Mouse (Mus musculus): ENCODE measurements at regions not wholly inside any gene's neighbourhood (a gene's known extent, or its start where the extent isn't known, plus 50 kb on each side); places are given as distances from the start of the nearest gene placed in this dataset.

DNA sequence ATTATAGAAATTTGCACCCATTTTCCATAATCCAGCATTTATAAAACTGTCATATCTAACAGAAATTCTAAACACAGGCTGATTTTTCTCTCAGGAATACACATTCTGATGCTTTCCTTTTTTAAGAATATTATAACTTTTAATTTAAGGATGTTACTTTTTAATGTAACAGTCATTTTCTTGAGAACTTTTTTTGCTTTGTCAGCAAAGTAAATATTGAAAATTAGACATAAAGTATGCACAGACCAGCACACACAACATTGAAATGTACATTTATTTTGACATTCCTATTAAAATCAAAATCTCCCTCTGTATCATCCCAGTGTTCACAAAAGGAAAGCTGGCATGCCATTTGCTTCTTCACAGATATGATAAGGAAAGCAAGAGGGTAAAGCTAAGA is 337.0 kb downstream of the Foxa2 start:
- DNase-seq (ENCODE audit: inconsistent age in 2 of 2, low spot score in 1 of 2) = no peak

- DNase-seq (ENCODE audit: inconsistent age in 2 of 2, low spot score in 1 of 2) = no peak
Observed at GRCm38 (mm10) chr2:147707156-147707555, 339.6 kb downstream of the Foxa2 start.

- DNase-seq (ENCODE audit: inconsistent age in 2 of 2, low spot score in 1 of 2) = no peak
Observed at GRCm38 (mm10) chr2:147703981-147704380, 342.3 kb downstream of the Pax1 start.

DNA sequence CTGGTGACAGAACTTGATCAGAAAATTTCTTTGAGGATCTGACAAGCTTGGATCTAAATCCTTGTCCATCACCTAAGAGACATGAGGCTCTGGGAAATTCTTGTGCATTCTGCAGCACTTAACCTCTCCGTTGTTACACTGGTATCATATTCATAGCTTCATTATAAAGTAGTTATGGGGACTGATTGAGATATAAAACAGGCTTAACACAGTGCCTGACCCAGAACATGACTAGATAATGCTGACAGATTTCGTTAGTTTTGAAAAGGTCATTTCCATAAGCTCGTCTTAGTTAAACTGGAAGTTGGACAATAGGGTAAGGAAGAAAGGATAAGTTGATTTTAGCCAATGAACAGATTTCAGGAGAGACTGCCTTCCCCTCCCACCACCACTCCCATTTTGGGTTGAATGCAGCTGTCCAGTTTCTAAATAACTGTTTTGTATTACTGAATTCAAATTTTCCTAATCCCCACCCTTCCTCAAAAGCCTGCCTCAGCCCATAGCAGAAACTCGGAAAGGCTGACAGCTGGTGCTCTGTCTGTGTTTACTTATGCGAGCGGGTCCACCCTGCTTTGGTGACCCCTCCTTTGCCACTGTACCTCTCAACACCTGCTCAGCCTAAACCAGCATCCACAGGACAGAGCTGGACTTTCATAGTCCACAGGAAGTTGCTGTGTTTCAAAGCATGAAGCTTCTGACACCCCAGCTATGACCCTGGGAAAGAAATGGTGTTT is 340.8 kb downstream of the Pax1 start:
- no peak for DNase-seq (ENCODE audit: inconsistent age in 2 of 2, low spot score in 1 of 2)

DNA sequence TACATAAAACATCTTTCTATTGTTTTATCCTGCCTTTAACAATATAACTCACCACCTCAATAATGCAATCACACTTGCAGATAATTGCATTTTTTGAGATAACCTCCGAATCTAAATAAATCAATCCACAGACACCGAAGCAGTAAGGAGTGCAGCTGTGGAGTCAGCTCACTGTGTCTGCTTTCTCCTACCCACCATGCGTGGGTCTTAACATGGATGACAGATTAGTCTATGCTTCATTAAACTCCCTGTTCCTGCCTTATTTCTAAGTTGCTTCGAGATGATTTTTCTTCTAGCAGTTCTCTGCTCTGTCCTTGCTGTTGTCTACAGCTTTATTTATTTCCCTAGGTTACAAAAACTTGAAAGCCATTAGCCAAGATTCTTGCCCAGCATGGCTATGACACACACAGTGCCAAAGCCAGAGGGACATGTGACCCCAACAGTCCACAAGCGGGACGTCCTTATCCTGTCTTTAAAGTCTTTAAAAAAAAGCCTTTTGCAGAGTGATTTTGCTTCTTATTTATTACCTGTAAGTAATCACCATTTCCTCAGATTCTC is 337.9 kb downstream of the Pax1 start:
- DNase-seq (ENCODE audit: inconsistent age in 2 of 2, low spot score in 1 of 2) = peak in 1 of 2 experiments; percentile 53

DNA sequence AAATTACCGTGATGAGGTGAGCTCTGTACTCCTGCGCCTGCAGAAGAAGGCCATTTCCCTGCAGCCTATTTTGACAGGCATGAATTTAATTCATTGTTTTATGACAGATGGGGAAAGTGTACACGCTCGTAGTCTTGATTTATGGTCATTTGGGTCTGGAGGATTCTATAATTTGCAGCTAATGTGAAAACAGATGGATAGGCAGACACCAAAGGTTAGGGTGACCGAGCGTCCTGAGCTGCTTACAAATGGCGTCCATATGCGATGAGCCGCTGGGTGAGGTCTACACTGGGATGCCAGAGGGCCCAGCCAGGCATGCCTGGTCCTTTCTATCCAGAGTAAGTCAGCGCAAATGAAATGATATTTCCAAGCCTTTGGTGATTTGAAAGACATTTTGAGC is 330.2 kb downstream of the Pax1 start:
- DNase-seq (ENCODE audit: inconsistent age in 2 of 2, low spot score in 1 of 2) = no peak

DNA sequence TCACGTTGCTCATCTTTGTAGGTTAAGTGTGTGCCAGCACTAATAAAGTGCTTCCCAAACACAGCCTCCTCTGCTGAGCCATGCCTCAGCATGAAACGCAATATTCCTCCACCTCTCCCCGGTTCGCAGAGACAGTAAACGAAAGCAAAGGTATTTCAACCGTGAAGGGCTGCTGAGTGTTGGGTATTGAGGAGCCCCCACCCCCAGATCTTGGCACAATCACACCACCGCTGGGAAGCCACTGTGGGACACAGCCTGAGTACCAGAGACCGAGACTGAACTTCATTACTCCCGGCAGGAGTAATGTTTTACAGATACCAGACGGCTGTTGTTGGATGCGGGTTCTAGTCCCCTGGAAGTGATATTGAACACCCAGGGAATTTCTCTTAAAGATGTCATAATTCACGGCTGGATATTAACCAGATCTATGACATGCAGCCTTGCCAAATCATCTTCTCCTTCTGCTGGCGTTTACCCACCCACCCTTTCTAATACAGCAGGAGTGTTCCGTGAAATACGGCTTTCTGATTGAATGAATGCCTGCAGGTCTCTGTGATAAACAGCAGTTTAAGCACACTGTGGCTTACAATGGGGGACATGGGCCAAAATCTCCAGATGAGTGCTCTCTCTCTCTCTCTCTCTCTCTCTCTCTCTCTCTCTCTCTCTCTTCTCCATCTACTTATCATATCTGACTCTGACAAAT is 328.9 kb downstream of the Pax1 start:
- DNase-seq (ENCODE audit: inconsistent age in 2 of 2, low spot score in 1 of 2) = no peak

DNA sequence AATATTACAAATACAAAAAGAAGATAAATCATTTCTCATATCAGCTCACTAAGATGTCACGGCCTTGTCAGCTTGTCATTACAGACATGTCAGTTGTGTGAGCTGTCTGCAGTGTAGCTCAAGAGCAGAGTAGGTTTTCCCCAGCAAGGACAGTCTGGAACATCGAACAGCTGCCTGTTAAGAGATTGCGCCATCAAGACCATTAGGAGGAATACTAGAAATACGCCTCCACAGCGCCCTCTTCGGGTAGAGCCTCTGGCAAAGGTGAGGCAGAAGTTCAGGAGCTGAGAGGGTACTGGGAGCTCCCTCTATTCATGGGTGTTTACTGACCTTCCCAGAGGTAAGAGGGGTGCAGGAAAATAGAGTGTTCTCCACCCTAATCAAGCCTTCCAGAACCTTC is 327.0 kb downstream of the Pax1 start:
- DNase-seq (ENCODE audit: inconsistent age in 2 of 2, low spot score in 1 of 2) = peak; percentile 14 to 82

DNA sequence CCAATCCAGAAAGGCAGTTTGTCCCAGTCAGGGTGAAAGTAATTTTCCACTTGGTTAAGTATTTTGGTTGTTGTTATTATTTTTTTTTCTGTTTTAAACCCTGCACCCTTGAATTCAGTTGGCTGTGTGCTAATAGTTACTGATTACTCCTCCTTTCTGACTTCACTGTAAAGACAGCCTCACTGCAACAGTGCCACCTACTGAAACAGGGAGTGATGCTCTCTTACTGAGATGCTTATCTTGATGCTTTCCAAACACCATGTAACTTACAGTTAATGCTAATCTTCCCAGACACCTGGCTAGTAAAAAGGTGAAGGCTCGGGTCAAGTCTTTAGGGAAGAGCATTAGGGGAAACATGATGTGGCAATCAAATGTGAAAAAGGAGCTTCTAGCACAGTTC is 294.9 kb downstream of the Pax1 start:
- DNase-seq (ENCODE audit: inconsistent age in 2 of 2, low spot score in 1 of 2) = peak in 1 of 2 experiments; percentile 42

- no peak for DNase-seq (ENCODE audit: inconsistent age in 2 of 2, low spot score in 1 of 2)
Observed at GRCm38 (mm10) chr2:147650229-147650628, 288.5 kb downstream of the Pax1 start.

GRCm38 (mm10) chr2:147647972-147648371 is 286.2 kb downstream of the Pax1 start:
- no peak for DNase-seq (ENCODE audit: inconsistent age in 2 of 2, low spot score in 1 of 2)

- no peak for DNase-seq (ENCODE audit: inconsistent age in 2 of 2, low spot score in 1 of 2)
Observed at GRCm38 (mm10) chr2:147647506-147647905, 285.8 kb downstream of the Pax1 start.

DNA sequence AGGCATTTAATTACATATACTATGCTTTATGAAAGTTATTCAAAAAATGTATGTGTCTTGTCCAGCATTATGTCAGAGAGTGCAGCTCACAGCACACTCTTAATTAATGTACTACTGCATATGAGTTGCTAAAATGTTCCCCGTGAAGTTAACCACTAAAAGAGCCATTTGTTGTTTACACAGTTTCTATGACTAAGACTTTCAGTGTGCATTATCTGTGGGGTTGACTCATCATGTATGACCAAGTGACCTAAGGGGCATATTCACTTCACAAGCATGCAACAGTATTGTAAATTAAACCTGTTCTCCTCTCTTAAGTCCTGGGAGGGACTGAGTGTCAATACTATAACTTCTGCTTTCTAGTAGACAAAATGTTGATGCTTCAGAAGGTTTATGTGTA is 276.2 kb downstream of the Pax1 start:
- DNase-seq (ENCODE audit: inconsistent age in 2 of 2, low spot score in 1 of 2) = no peak

- DNase-seq (ENCODE audit: inconsistent age in 2 of 2, low spot score in 1 of 2) = no peak
Observed at GRCm38 (mm10) chr2:147632737-147633136, 271.0 kb downstream of the Pax1 start.

DNA sequence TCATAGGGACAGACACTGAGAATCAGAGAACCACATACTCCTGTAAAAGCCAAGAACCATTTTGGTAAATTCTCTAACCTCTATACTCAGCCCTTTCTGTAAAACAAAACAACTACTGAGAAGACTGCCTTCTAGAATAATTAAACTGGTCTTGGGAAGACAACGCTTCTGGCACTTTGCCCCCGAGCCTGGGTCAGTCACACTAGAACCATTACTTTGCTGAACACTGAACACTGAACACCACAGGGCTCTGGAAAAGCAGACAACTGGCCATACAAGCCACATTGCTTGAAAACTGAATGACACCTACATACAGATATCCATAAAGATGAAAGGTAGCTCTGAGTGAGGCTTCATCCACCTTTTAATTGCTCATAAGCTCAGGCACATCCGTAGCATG is 268.0 kb downstream of the Pax1 start:
- no peak for DNase-seq (ENCODE audit: inconsistent age in 2 of 2, low spot score in 1 of 2)

DNA sequence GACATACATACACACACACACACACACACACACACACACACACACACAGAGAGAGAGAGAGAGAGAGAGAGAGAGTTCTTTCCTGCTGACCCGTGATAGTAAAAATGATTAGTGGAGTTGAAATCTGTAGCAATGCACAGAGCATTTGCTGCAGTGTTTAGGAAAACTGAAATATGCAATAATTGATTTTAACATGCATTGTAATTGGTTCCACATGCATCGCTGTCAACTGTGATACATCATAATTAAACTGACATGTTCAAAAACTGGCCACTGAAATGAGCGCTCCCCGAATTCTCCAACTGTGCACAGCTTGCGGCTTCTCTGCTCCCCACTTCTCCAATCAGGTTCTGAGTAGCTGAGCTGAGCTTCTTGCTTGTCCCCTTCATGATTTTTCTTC is 265.4 kb downstream of the Pax1 start:
- DNase-seq (ENCODE audit: inconsistent age in 2 of 2, low spot score in 1 of 2) = no peak

DNA sequence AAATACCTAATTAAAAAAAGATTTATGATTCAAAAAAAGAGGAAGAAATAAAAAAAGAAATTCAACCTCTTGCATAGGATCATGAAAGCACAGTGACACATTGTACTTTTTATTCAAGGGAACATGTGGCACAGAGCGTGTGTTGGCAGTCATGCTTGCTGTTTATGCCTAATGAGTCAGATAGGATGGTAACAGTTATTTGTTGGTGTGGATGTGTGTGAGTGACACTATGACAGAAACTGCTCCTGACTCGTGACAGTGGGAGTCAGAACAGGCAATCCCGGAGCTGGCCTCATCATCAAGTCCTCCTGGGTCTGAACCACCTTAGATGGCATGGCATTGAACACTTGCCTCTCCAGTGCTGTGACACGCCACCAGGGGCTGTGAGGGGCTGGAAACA is 261.4 kb downstream of the Pax1 start:
- no peak for DNase-seq (ENCODE audit: inconsistent age in 2 of 2, low spot score in 1 of 2)

GRCm38 (mm10) chr2:147617849-147618248 is 256.1 kb downstream of the Pax1 start:
- DNase-seq (ENCODE audit: inconsistent age in 2 of 2, low spot score in 1 of 2) = no peak

- DNase-seq (ENCODE audit: inconsistent age in 2 of 2, low spot score in 1 of 2) = no peak
Observed at GRCm38 (mm10) chr2:147610343-147610742, 248.6 kb downstream of the Pax1 start.

DNA sequence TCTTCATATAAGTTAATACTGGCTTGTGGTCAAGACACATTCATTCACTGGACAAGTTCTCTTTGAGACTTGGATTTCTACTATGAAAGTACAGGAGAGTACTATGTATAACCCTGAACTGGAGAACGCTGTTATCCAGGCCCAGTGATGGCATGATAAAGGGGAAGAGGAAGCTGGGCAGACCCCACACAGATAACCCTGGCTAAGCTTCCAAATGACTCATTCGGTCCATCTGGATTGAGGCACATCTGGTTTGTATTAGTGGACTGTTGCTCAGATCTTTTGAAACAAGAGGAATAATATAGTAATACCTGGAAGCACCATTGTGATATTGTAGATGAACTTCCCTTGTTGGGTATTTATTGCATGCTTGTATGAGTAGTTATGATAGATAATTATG is 239.9 kb downstream of the Pax1 start:
- no peak for DNase-seq (ENCODE audit: inconsistent age in 2 of 2, low spot score in 1 of 2)

DNA sequence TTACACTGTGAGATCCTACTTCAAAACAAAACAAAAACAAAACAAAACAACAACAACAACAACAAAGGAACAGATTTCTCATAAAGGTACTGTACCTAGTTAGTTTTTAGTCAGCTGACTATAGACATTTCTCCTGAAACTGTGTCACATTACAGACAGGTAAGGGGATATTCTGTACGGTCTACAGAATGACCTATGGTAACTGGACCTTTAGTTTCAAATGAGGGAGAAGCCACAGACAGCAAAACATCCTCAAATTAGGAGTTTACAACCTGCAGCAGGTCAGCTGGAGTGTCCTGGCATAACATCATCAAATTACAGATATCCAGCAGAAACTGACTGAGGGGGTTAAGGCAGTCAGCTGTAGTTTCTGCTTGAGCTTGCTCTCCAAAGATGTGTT is 210.7 kb downstream of the Pax1 start:
- DNase-seq (ENCODE audit: inconsistent age in 2 of 2, low spot score in 1 of 2) = no peak

DNA sequence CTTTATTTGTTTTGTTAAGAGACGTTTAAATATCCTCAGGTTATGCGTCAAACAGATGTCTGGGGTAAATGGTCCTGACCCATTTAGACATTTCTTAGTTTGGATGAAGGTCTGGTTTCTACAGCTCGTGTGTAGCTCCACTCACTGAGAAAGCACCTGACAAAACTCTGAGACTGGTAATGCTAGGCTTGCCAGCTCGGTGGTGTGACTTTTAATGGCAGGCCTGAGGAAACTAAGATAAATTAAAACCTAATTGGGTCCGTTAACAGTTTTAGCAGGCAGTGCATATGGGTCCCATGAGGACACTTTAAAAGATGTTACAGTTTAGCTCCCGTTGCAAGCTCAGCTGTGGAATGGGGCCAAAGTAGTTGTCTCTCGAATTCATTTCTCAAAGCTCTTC is 199.5 kb downstream of the Pax1 start:
- DNase-seq (ENCODE audit: inconsistent age in 2 of 2, low spot score in 1 of 2) = no peak

Data from adrenal gland, adult (tissue).